Mouse (Mus musculus): Measurements from ENCODE around the gene Ctnna3. TPM values are rescaled to one million over a fixed set of nuclear protein-coding genes. Genes with fewer than 3 reads are reported as not detected.

Gene Ctnna3
- polyA plus RNA-seq, 1 experiment from 2014 or later, result 0.41 TPM

DNA sequence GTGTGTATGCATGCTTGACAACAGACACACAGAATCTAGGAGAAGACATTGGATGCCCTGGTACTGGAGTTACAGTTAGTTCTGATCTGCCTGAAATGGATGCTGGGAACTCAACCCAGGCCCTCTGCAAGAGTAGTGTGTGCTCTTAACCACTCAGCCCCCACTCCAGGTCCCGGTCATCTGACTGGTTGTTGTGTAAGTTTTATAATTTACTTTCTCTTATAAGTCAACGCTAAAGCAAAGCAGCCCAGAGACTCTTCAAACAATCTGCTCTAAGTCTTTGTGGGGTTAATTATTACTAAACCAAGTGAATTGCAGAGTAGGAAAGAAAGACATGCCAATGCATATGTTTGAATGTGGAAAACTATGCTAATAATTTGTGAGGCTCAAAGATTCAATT lies 549.5 kb downstream of the Ctnna3 start:
- Histone ChIP-seq H3K9ac (ENCODE audit: low read length) (no peak overlapping the region), H3K36me3 (ENCODE audit: control insufficient read depth, insufficient read depth, low read length) (no peaks in the 10 kb centered on the region), H3K4me3 (ENCODE audit: low read depth, low read length) (no peak overlapping the region), H3K9me3 (replicated peaks; ENCODE audit: control insufficient read depth, low read length) (no peaks in the 10 kb centered on the region), H3K4me1 (ENCODE audit: control insufficient read depth, insufficient read depth, low read length) (peaks cover 11% of the 10 kb centered on the region), H3K4me2 (ENCODE audit: low read length) (no peak overlapping the region), H3K27me3 (replicated peaks; ENCODE audit: control insufficient read depth, insufficient read depth, low read length) (no peaks in the 10 kb centered on the region), H3K27ac (ENCODE audit: low read depth, low read length) (no peak overlapping the region)
- no peak for ATAC-seq
- DNase-seq (ENCODE audit: low spot score), result no peak
- 79% methylated on average over 2 of the region's 2 CpGs for WGBS

DNA sequence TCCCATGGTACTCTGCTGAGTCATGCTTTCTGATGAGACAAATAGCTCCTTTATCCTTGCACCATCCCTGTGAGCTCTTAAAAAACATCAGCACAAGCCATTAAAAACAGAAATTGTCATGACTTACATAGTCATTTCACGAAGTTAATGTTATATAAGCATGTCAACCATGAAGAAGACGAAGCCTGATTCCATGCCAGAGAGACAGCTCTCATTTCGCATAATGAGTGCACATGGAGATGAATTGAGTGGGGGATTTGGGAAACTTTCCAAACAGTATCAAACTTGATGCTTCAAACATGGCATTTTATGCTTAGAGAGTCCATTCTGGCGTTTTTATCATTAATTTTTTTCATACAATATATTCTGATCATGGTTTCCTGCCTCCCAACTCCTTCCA lies 555.7 kb downstream of the Ctnna3 start:
- no peaks in the 10 kb centered on the region for H3K27me3 ChIP-seq (replicated peaks; ENCODE audit: control insufficient read depth, insufficient read depth, low read length)
- no peaks in the 10 kb centered on the region for H3K4me1 ChIP-seq (ENCODE audit: control insufficient read depth, insufficient read depth, low read length)
- DNase-seq (ENCODE audit: low spot score), result peak; percentile 80
- H3K4me2 ChIP-seq (ENCODE audit: low read length), result no peak overlapping the region
- ATAC-seq, result peak; percentile 37; the same call in 1 of the 2 replicates
- no peaks in the 10 kb centered on the region for H3K9me3 ChIP-seq (replicated peaks; ENCODE audit: control insufficient read depth, low read length)
- no peak overlapping the region for H3K9ac ChIP-seq (ENCODE audit: low read length)
- no peaks in the 10 kb centered on the region for H3K36me3 ChIP-seq (ENCODE audit: control insufficient read depth, insufficient read depth, low read length)
- 64% methylated on average over 4 of the region's 4 CpGs for WGBS
- no peak overlapping the region for H3K4me3 ChIP-seq (ENCODE audit: low read depth, low read length)
- H3K27ac ChIP-seq (ENCODE audit: low read depth, low read length), result no peak overlapping the region

DNA sequence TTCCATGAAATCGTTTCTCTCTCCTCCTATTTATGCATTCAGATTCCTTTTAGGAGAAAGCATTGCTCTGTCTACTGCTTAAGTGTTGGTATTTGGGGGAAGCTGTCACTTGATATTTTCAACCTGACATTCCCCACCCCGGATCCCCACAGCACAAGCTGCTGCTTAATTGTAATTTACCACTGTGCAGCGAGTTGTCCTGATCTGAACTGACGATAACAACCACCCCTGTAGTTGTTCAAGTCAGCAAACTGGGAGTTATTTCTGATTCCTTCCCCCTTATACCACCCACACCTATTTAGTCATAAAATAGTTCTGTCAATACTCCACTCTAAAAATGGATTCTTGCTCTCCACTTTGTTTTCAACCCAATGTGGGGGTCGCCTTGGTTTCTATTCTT lies 564.4 kb downstream of the Ctnna3 start:
- Histone ChIP-seq H3K27ac (ENCODE audit: low read depth, low read length) (no peak overlapping the region), H3K4me2 (ENCODE audit: low read length) (no peak overlapping the region), H3K9ac (ENCODE audit: low read length) (no peak overlapping the region), H3K4me3 (ENCODE audit: low read depth, low read length) (no peak overlapping the region), H3K36me3 (ENCODE audit: control insufficient read depth, insufficient read depth, low read length) (no peaks in the 10 kb centered on the region), H3K4me1 (ENCODE audit: control insufficient read depth, insufficient read depth, low read length) (no peaks in the 10 kb centered on the region), H3K27me3 (replicated peaks; ENCODE audit: control insufficient read depth, insufficient read depth, low read length) (no peaks in the 10 kb centered on the region), H3K9me3 (replicated peaks; ENCODE audit: control insufficient read depth, low read length) (no peaks in the 10 kb centered on the region)
- ATAC-seq (no peak), DNase-seq (ENCODE audit: low spot score) (no peak)
- WGBS, result 88% methylated on average over 5 of the region's 5 CpGs

DNA sequence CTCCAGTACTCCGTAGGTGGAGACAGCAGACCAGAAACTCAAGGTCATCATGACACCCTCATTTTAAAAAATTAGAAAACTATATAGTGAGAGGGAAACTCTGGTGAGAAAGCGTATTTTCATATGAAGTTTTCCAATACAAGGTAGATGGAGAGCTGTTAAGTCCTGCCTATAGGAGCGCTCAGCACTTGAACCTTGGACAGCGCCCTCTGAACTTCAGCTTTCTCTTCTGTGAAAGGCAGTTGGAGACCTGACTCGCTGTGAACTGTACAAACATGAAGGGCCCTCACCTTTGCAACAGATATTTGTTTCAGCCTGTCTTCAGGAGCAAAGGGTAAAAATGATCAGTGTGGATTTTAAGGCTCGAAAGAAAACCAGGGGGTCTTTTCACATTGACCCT lies 571.6 kb downstream of the Ctnna3 start:
- Histone ChIP-seq H3K4me3 (ENCODE audit: low read depth, low read length) (no peak overlapping the region), H3K27ac (ENCODE audit: low read depth, low read length) (no peak overlapping the region), H3K36me3 (ENCODE audit: control insufficient read depth, insufficient read depth, low read length) (no peaks in the 10 kb centered on the region), H3K9ac (ENCODE audit: low read length) (no peak overlapping the region), H3K4me2 (ENCODE audit: low read length) (no peak overlapping the region), H3K27me3 (replicated peaks; ENCODE audit: control insufficient read depth, insufficient read depth, low read length) (no peaks in the 10 kb centered on the region), H3K9me3 (replicated peaks; ENCODE audit: control insufficient read depth, low read length) (no peaks in the 10 kb centered on the region), H3K4me1 (ENCODE audit: control insufficient read depth, insufficient read depth, low read length) (no peaks in the 10 kb centered on the region)
- DNase-seq (ENCODE audit: low spot score) (no peak), ATAC-seq (no peak)
- WGBS, result 78% methylated on average over 6 of the region's 6 CpGs

DNA sequence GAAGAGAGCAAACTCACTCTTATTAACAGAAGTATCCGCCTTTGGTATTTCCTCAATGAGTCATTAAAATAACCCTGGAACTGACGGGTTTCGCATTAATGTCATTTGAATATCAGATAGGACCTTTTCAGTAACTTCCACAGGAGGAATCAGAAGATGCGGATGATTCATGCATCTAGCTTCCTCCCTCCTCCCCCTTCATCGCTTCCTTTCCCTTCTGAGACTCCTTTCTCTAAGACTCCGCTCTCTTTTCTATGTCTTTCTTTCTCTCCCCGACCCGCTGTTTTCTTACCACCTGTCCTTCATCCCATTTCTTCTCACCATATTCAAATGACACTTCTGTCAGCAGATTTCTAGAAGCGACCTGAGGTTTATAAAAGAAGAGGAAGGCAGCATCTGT lies 572.1 kb downstream of the Ctnna3 start:
- 82% methylated on average over 9 of the region's 9 CpGs for WGBS
- Histone ChIP-seq H3K9me3 (replicated peaks; ENCODE audit: control insufficient read depth, low read length) (no peaks in the 10 kb centered on the region), H3K9ac (ENCODE audit: low read length) (no peak overlapping the region), H3K4me1 (ENCODE audit: control insufficient read depth, insufficient read depth, low read length) (no peaks in the 10 kb centered on the region), H3K27ac (ENCODE audit: low read depth, low read length) (no peak overlapping the region), H3K4me2 (ENCODE audit: low read length) (no peak overlapping the region), H3K4me3 (ENCODE audit: low read depth, low read length) (no peak overlapping the region), H3K27me3 (replicated peaks; ENCODE audit: control insufficient read depth, insufficient read depth, low read length) (no peaks in the 10 kb centered on the region), H3K36me3 (ENCODE audit: control insufficient read depth, insufficient read depth, low read length) (no peaks in the 10 kb centered on the region)
- ATAC-seq, result no peak
- DNase-seq (ENCODE audit: low spot score), result no peak

DNA sequence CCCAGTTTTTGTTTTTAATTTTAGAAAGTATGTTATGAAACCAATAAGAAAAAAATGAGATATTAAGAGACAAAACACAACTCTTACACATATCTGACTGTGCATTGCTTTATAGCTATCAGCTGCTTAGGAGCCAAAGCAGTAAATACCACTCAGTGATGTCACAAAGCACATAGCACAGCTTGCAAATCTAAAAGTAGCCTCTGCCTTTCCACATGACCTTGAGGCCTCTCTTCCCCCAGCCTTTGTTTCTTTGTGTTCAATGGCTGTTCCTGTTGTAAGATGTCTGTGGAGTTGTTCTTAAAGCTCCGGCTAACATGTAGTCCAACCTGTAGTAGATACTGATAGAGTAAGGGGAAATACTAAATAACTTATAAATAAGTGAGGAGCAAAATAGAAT lies 590.4 kb downstream of the Ctnna3 start:
- Histone ChIP-seq H3K4me1 (ENCODE audit: control insufficient read depth, insufficient read depth, low read length) (no peaks in the 10 kb centered on the region), H3K27me3 (replicated peaks; ENCODE audit: control insufficient read depth, insufficient read depth, low read length) (no peaks in the 10 kb centered on the region), H3K27ac (ENCODE audit: low read depth, low read length) (no peak overlapping the region), H3K9me3 (replicated peaks; ENCODE audit: control insufficient read depth, low read length) (no peaks in the 10 kb centered on the region), H3K4me3 (ENCODE audit: low read depth, low read length) (no peak overlapping the region), H3K36me3 (ENCODE audit: control insufficient read depth, insufficient read depth, low read length) (no peaks in the 10 kb centered on the region), H3K9ac (ENCODE audit: low read length) (no peak overlapping the region), H3K4me2 (ENCODE audit: low read length) (no peak overlapping the region)
- WGBS, result 89% methylated on average over 1 of the region's 1 CpGs
- ATAC-seq (no peak), DNase-seq (ENCODE audit: low spot score) (no peak)

DNA sequence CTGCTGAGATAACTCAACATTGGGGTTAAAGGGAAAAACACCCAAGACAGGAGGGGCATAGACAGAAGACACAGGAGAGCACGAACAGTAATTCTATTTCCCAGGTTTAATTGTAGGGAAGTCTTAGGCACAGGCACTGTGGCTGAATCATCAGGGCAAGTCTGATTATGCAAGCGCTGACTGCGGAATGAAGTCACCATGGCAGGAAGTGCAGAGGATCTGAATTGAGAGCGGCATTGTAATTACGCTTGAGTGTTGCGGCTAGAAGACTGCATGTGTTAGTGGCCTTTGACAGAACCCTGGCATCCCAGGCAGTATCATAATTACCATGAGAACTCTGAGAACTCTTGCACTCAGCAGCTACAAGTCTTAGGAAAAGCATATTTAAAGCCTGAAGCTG lies 593.4 kb downstream of the Ctnna3 start:
- ATAC-seq, result no peak
- H3K4me2 ChIP-seq (ENCODE audit: low read length), result no peak overlapping the region
- H3K4me1 ChIP-seq (ENCODE audit: control insufficient read depth, insufficient read depth, low read length), result no peaks in the 10 kb centered on the region
- DNase-seq (ENCODE audit: low spot score), result no peak
- WGBS, result 79% methylated on average over 6 of the region's 6 CpGs
- H3K36me3 ChIP-seq (ENCODE audit: control insufficient read depth, insufficient read depth, low read length), result no peaks in the 10 kb centered on the region
- no peaks in the 10 kb centered on the region for H3K27me3 ChIP-seq (replicated peaks; ENCODE audit: control insufficient read depth, insufficient read depth, low read length)
- no peak overlapping the region for H3K27ac ChIP-seq (ENCODE audit: low read depth, low read length)
- no peak overlapping the region for H3K4me3 ChIP-seq (ENCODE audit: low read depth, low read length)
- H3K9ac ChIP-seq (ENCODE audit: low read length), result no peak overlapping the region
- H3K9me3 ChIP-seq (replicated peaks; ENCODE audit: control insufficient read depth, low read length), result no peaks in the 10 kb centered on the region

DNA sequence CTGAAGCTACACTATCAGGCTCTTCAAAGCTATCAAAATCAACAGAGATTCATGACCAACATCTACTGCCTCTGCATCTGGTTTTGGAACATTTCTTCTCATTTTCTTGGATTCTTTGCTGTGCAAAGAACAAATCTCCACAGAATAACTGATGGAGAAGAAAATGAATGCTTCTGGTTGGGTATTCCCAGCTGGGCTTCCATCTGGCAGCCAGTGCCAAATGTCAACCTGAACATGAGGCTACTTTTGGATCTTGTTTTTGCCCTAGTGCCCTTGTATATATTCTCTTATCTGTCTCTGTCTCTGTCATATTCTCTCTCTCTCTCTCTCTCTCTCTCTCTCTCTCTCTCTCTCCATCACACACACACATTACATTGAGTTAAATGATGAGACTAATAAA lies 601.0 kb downstream of the Ctnna3 start:
- Histone ChIP-seq H3K27ac (ENCODE audit: low read depth, low read length) (no peak overlapping the region), H3K36me3 (ENCODE audit: control insufficient read depth, insufficient read depth, low read length) (no peaks in the 10 kb centered on the region), H3K9me3 (replicated peaks; ENCODE audit: control insufficient read depth, low read length) (no peaks in the 10 kb centered on the region), H3K4me3 (ENCODE audit: low read depth, low read length) (no peak overlapping the region), H3K4me1 (ENCODE audit: control insufficient read depth, insufficient read depth, low read length) (no peaks in the 10 kb centered on the region), H3K27me3 (replicated peaks; ENCODE audit: control insufficient read depth, insufficient read depth, low read length) (no peaks in the 10 kb centered on the region), H3K4me2 (ENCODE audit: low read length) (no peak overlapping the region), H3K9ac (ENCODE audit: low read length) (no peak overlapping the region)
- no peak for DNase-seq (ENCODE audit: low spot score)
- no peak for ATAC-seq

DNA sequence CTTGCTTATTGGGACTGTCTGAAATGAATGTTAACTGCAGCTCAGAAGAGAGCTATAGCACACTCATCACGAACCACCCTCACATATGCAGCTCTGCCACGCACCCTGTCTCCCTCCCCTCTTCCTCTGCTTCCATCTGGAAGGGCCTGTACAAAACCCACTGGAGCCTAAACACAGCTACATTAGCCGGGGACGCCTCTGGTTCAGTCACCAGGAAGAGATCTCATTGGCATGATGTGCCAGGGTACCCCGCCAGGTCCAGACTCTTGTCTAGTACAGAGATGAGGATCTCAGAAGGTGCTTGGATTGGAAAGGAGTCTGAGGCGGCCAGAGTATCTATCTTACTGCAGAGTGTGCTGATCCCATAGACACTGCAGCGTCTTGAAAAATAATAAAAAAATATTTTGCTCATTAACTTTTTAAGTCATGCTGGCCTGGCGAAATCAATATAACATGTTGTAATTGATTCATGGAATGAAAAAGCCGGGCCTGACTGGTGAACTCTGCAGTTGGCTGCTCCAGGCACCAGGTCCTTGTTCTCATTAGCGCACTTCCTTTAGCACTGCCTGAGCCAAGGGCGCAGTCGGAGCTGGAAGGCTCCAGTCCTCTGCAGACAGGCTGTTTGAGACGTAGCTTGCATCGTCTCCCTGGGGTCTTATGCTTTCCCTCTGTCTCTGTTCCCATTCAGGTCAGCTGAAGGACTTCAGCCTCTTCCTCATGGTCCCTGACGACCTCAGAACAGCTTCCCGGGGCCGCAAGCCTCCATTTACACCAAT lies 610.0 kb downstream of the Ctnna3 start:
- no peak overlapping the region for H3K4me3 ChIP-seq (ENCODE audit: low read depth, low read length)
- 76% methylated on average over 17 of the region's 17 CpGs for WGBS
- no peaks in the 10 kb centered on the region for H3K4me1 ChIP-seq (ENCODE audit: control insufficient read depth, insufficient read depth, low read length)
- no peak overlapping the region for H3K27ac ChIP-seq (ENCODE audit: low read depth, low read length)
- ATAC-seq (peak; percentile 54; the same call in 1 of the 2 replicates), DNase-seq (ENCODE audit: low spot score) (peak; percentile 28)
- H3K9me3 ChIP-seq (replicated peaks; ENCODE audit: control insufficient read depth, low read length), result no peaks in the 10 kb centered on the region
- no peaks in the 10 kb centered on the region for H3K36me3 ChIP-seq (ENCODE audit: control insufficient read depth, insufficient read depth, low read length)
- H3K4me2 ChIP-seq (ENCODE audit: low read length), result no peak overlapping the region
- no peaks in the 10 kb centered on the region for H3K27me3 ChIP-seq (replicated peaks; ENCODE audit: control insufficient read depth, insufficient read depth, low read length)
- no peak overlapping the region for H3K9ac ChIP-seq (ENCODE audit: low read length)

All from forebrain, embryonic 14.5 days (tissue).